Mouse (Mus musculus) spleen, adult 2 months (tissue): ENCODE data around the gene Robo1.

Source experiments
- CTCF ChIP-seq: fragments of 200-500 bp; IDR thresholded peaks from 2 replicates; pipeline ENCODE4 v1.5.1; 2011; ENCODE audit warnings: mild to moderate bottlenecking, inconsistent platforms; ENCODE audit not compliant: insufficient read depth, insufficient read length, insufficient replicate concordance; ENCODE audit errors: extremely low read depth
- POLR2A ChIP-seq: fragments of 200-500 bp; IDR thresholded peaks from 2 replicates; pipeline ENCODE4 v1.6.1; 2011; ENCODE audit warnings: low read depth, low read length, inconsistent platforms

DNA sequence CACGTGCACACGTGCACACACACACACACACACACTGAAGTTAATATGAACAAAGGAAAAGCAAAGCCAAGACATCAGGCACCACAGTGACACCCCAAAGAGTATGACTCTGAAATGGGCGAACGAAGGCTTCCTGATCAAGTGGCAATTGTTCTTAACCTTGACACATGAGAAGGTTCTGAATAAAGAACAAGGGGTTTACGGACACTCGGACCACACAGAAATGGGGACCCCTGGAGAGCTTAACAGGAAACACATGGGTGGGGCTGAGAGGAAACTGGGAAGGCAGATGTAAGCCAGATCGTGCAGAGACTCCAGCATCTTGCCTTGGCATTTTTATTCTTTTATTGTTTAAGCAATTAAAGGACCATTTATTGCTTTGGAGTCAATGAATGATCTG, 703.2 kb downstream of the Robo1 start:
- no peak for TF ChIP-seq CTCF
- TF ChIP-seq POLR2A = no peak
